Mouse (Mus musculus): ENCODE results near the gene Def8.
A peak's percentile ranks its signal among the peaks of the same experiment; 100 is the strongest.
"Not testable (repeated sequence)": the region's sequence is repeated elsewhere in the genome, so short reads cannot be mapped to it uniquely, and the experiment has no call there.

Def8 gene

DNA sequence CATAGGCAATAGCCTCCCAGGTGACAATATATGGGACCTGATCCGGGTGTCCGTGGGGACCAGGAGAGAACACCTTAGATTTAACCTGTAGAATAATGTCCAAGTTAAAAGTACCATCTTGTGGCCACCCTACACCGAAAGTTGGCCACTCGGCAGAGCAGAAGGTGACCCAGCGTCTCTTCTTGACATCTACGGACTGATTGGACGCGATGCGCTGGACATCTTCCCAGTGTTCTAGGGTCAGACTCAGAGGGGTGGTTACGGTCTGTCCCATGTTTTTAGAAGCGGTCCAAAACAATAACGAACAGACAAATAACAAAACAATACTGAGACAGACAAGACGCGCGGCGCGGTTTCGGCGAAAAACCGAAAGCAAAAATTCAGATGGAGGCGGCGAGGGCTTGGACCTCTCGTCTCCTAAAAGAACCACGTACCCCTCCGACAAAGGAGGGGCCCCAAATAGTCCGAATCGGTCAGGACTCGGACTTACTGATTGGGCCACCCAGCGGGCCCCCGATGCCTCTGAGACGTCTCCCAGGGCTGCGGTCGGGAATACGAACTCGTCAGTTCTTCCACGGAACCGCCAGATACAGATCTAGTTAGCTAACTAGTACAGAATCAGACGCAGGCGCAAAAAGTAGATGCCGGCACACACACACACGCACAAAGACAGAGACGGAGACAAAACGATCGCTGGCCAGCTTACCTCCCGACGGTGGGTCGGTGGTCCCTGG lies 10.1 kb downstream of the Def8 start:
- DNase-seq (ENCODE audit: low spot score): peak; percentile 95

GRCm38 (mm10) chr8:123441788-123442187 lies 18.5 kb downstream of the Def8 start:
- no peak for DNase-seq (ENCODE audit: low spot score)

DNA sequence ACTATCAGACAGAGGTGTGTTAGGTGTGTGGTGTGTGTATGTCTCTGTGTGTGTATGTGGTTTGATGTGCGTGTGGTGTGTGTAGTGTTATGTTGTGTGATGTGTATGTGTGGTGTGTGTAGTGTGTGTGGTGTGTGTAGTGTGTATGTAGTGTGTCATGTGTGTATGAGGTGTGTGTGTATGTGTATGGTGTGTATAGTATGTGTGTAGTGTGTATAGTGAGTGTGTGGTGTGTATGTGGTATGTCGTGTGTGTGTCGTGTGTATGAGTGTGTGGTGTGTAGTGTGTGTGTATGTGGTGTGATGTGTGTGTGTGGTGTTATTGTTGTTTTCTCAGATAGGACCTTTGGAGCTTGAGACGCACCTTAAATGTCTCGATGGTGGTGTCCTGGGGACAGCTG lies 19.0 kb downstream of the Def8 start:
- DNase-seq (ENCODE audit: low spot score): no peak

DNA sequence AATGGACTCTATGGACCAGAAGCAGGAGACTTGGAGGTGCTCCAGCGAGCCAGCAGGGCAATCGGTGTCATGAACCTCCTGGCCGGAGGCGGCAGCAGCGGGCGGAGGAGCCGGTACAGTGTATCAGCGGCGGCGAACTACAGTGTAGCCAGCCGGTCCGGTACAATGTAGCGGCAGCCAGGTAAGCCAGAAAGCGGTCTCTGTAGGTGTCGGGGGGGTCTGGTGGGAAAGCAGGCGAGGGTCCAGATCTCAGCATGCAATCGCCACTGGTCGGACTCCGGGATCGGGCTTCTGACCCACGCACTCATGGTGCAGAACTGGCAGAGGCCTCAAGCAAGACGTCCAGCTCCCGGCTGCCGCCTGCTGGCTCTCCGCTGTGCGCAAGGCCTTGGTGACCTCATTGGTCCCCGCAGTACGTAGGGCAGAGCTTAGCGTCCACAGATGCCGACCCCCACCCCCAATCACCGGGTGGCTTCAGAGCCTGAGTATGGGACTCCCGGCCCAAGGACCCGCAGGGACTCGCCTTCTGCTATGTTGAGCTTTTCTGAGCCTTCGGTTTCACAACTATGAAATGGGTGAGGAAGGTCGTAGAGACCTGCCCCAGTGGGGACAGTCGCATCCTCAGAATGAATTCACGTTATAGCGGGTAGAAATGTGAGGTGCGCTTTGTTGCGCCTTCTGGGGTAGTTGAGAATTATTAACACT lies 19.7 kb downstream of the Def8 start:
- peak; percentile 98 for DNase-seq (ENCODE audit: low spot score)

DNA sequence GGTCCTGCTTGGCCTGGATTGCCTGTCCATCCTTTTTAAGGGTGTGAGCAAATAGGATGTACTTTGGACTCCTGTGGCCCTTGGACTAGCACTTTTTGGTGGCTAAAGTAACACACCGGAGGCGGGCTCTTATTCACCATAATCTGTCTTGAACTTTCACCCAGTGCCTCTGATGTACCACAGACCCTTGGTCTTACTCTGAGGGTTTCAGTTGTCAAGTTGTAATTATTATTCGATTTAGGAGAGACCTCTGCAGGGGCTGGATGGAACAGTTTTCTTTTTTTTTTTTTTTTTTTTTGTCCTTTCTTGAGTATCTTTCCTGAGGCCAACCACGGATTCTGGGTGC lies 20.2 kb downstream of the Def8 start:
- DNase-seq (ENCODE audit: low spot score): peak; percentile 59

DNA sequence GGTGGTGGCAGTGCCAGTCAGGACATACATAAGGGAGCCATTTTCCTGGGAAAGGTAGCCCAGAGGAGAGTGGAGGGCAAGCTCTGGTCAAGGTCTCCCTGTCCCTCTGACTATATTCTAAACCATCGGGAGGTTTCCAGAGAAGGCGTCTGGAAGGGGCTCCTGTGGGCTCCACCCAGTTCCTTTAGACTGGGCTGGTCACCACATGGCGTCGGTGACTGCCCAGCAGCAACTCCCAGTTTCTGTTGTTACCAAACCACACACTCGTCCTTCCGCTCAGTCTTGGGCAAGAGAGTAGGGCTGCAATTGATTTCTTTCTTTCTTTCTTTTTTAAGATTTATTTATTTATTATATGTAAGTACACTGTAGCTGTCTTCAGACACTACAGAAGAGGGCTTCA lies 20.8 kb downstream of the Def8 start:
- no peak for DNase-seq (ENCODE audit: low spot score)

DNA sequence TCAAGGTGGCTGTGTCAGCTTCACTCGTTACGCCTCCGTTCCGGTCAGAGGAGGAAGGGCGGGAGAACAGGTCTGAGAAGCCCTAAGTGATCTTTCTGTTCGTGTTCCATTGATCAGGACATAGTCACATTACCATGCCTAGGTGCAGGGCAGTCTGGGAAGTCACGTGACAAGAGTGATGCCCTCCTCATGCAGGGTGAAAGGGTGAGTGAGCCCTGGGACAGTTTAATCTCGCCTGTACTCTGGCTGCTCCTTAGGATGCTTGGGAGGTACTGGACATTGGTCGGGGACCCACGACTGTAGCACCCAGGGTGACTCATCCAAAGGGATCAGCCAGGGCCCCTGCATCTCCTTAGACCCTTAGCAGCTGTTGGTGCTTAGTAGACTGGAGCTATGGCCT lies 22.7 kb downstream of the Def8 start:
- no peak for DNase-seq (ENCODE audit: low spot score)

DNA sequence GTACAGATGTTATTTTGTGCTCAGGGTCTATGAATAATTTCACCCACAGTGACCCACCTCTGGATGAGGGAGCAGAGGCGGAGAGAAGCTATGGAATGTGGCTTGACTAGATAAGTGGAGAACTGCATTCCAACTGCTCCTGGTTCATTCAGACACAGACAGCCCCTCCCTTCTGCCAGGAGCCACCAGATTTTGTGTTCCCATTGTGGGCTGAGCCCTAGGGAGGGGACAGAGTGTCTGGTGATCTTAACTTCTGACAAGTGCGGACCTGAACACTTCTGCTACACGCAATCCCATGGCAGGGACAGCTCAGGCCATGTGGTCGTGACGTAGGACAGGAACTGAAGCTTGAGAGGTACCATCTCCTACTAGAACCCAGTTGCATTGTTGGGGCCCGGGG lies 23.5 kb downstream of the Def8 start:
- no peak for DNase-seq (ENCODE audit: low spot score)

- no peak for DNase-seq (ENCODE audit: low spot score)
Observed at GRCm38 (mm10) chr8:123450783-123451182, 27.5 kb downstream of the Def8 start.

GRCm38 (mm10) chr8:123451747-123452146 lies 28.4 kb downstream of the Def8 start:
- DNase-seq (ENCODE audit: low spot score): not testable (repeated sequence)

DNA sequence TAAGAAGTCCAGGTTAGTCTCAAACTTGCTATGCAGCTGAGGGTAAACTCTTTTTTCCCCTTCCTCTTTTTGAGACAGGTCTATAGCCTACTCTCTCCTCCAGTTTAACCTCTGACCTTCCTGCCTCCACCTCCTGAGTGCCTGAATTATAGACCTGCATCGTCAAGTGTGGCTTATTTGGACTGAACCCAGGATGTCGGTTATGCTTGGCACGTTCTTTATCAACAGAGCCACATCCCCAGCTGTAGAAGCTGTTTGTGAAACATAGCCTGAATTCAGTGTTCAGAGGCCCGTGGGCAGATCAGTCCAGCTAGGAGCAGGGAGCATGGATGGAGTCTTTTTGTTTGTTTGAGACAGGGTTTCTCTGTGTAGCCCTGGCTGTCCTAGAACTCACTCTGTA lies 28.8 kb downstream of the Def8 start:
- no peak for DNase-seq (ENCODE audit: low spot score)

DNA sequence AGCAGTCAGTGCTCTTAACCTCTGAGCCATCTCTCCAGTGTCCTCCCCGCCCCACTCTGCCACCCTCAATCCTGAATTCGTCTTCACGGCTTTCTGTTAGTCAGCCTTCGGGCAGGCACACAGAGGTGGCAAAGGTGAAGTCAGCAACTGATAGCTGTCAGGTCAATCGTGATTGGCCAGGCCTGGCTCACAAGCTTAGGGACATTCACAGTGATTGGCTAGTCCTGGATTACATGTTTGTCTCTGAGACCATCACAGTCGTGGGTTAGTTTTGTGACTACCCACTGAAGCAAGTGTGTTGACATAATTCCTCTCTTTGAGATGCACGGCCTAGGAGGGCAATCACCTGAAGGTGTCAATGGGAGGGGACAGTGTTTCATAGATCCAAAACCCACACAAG lies 30.0 kb downstream of the Def8 start:
- no peak for DNase-seq (ENCODE audit: low spot score)

DNA sequence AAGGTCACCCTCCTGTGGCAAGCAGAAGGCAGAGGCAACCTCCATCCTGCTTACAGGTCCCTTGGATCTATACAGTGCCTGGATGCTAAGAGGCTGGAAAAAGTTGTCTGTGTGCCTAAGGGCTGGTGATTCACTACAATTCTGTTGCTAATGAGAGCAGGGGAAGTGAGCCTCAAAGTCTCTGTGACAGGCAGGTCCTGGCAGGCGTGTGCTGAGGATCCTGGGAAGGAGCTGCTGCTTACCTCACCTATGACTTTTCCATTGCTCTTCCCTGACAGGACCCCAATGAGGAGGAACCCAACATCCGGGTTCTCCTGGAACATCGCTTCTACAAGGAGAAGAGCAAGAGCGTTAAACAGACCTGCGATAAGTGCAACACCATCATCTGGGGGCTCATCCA lies 30.6 kb downstream of the Def8 start:
- DNase-seq (ENCODE audit: low spot score): no peak

GRCm38 (mm10) chr8:123454559-123454958 lies 31.2 kb downstream of the Def8 start:
- no peak for DNase-seq (ENCODE audit: low spot score)

- no peak for DNase-seq (ENCODE audit: low spot score)
Observed at GRCm38 (mm10) chr8:123463651-123464050, 40.3 kb downstream of the Def8 start.

DNA sequence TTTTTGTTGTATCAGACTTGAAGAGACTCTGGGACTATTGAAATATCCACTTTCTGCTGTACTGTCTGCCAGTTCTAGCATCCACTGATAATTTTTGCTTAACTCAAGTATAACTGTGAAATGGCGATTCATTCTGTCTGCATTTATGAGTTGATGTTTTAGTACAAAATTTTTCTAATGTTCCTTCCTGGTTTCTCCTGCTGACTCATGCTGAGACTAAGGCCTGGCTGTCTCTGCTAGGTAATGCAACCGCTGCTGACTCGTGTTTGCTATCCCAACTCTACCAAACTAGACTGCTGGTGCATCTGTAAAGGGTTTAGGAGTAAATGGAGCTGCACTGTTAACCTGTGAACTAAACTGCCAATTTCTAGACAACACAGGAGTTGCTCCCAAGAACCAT lies 44.1 kb downstream of the Def8 start:
- DNase-seq (ENCODE audit: low spot score): no peak

- DNase-seq (ENCODE audit: low spot score): not testable (repeated sequence)
Observed at GRCm38 (mm10) chr8:123472991-123473390, 49.7 kb downstream of the Def8 start.

- DNase-seq (ENCODE audit: low spot score): not testable (repeated sequence)
Observed at GRCm38 (mm10) chr8:123474549-123474948, 51.2 kb downstream of the Def8 start.

- DNase-seq (ENCODE audit: low spot score): no peak
Observed at GRCm38 (mm10) chr8:123476911-123477736, 53.8 kb downstream of the Def8 start.

DNA sequence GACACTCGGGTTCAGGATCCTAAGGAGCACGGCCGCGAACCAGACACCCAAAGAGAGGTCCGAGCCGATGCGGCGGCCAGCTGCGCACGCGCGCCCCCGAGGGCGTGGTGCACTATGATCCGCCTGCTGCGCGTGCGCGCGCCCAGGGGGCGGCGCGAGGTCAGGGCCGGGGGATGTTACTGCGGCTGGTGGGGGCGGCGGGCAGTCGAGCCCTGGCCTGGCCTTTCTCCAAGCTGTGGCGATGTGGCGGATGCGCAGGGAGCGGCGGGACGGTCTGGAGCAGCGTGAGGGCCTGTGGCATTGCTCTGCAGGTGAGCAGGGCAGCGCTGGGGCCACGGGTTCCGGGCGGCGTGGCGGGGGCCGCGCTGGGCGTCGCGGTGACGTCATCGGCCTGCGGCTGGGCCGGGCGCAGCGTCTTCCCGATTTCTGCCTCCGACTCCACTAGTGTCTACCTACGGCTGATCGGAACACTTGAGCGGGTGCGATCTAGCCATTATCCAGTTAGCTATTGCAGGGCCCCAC lies 54.5 kb downstream of the Def8 start, which contains the start of gene Afg3l1:
Gene Afg3l1 (plus strand): TSS at position 167 of the 522 bp plus-strand sequence.
- DNase-seq (ENCODE audit: low spot score): peak; percentile 98

DNA sequence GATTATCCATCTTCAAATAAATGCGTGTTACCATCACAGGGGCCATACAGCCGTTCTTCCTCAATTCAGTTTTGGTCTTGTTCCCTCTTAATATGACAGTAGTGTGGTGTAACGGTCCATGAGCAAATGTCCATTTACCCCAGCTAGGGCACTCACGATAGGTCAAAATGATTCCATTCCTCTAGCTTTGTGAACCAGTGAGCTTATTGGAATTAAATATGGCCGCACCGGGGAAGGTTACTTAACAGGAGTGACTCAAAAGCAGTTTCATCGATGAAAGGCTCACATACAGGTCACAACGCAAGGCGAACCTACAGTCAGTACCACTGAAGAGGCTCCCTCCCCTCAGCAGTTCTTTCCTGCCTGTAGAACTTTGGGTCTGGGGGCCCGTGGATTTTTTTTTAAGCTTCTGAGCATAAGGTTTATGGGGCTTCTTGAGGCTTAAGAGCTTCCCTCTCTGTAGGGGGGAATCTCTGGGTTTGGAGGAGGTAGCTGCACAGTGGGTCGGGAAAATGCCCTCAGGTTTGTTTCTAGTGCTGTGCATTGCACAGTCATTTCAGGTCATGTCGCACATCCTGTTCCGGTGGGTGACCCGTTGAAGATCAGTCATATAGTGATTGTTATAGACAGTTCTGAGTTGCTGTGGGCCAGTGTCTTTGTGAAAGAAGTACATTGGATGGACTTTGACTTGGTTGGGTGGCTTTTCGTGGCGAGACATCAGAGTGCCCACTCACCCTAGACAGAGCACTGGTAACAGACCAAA lies 55.3 kb downstream of the Def8 start:
- peak; percentile 74 for DNase-seq (ENCODE audit: low spot score)

GRCm38 (mm10) chr8:123482627-123483026 lies 59.3 kb downstream of the Def8 start:
- no peak for DNase-seq (ENCODE audit: low spot score)
